Mouse (Mus musculus) adrenal gland, postnatal 10 days (tissue): ENCODE measurements around the gene Rab6a. TPM values are rescaled to one million over a fixed set of nuclear protein-coding genes. Genes with fewer than 3 reads are reported as not detected.

Source experiments
- DNase-seq: peaks from one replicate; pipeline ENCODE4 v3.0.0; 2021; ENCODE audit warnings: mixed read lengths
- total RNA-seq, 2 experiments: library from RNA; stranded (reverse); gene quantifications; 2 replicates each; pipeline ENCODE4 v1.2.3; 2021

Rab6a gene
- total RNA-seq, 2 experiments from 2014 or later = 65.0 to 67.0 TPM

DNA sequence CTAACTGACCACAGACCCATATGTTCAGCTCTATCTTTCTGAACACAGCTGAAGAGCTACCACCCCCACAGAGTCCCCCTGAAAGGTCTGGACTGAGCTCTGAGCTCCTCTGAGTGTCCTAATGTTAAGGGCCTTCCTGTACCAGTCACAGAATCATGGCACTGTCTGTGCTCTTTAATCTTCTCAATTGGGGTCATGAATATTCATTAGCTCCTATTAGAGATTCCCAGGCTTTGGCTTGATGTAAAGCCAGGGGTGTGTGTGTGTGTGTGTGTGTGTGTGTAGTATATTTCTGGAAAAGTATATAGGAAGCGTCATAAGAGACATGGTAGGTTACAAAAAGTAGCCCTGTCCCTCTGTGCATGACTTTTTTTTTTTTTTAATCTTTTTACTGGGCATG is 76.0 kb downstream of the Rab6a start:
- no peak for DNase-seq

DNA sequence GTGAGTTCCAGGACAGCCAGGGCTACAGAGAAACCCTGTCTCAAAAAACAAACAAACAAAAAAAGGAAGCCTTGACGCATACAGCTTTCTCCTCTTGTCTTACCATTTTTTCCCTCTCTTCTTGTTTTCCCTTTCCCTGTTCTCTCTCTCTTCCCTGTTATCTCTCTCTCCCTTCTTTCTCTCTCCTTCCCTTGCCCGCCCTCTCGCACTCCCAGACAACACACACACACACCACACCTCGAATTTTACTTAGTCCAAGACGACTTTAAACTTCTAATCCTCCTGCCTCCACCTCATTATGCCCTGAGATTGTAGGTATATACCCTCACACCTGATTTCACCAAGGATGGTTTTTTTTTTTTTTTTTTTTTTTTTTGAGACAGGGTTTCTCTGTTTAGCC is 76.9 kb downstream of the Rab6a start:
- no peak for DNase-seq

DNA sequence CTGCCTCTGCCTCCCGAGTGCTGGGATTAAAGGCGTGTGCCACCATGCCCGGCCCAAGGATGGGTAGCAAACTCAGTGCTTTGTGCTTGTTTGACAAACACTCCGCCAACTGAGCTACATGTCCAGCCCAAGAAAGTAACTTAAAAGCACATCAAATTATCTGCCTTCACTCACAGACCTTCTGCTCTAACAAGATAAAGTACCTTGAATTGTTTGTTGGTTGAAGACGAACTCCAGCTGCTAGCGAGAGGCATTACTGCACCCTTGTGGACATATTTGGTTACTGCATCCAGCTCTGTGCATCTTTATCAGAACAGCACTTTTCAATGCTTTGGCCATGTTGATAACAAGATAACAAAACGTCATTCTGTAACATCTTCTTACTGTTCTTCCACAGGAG is 77.3 kb downstream of the Rab6a start:
- peak; percentile 77 for DNase-seq

DNA sequence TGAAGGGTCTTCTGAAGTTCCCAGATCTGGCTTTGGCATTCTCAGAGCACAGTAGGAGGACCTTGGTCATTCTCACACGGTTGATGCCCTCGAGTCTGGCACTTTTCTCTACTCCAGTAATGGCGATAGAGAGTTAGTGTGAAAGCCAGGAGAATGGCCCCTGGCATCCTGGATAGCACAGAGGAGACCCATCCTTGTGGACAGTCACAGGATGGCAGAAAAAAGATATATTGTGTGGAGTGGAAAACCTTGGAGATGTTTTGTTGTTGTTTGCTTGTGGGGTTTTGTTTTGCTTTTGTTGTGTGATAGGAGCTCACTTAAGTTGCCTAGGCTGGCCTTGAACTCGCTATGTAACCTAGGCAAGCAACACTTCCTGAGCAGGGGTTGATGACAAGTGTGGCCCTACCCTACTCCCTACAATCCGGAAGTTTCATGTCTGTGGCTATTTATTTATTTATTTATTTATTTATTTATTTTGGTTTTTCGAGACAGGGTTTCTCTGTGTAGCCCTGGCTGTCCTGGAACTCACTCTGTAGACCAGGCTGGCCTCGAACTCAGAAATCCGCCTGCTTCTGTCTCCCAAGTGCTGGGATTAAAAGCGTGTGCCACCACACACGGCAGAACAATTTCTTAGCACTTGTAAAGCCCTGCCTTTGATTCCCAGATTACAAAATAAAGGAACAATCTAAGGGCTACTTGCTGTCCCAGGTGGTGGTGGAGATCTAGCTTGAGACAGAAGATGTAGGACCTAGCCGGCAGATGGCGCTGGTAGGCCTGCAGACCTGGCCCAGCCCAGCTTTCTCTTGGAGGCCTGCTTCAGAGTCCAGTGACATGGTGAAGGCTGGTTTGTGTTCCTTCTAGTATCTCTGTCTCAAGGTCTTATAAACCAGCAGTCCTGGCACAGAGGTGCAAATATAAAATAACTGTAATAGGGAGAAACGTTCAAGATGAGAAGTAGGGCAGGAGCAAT is 78.1 kb downstream of the Rab6a start:
- peak; percentile 86 for DNase-seq

DNA sequence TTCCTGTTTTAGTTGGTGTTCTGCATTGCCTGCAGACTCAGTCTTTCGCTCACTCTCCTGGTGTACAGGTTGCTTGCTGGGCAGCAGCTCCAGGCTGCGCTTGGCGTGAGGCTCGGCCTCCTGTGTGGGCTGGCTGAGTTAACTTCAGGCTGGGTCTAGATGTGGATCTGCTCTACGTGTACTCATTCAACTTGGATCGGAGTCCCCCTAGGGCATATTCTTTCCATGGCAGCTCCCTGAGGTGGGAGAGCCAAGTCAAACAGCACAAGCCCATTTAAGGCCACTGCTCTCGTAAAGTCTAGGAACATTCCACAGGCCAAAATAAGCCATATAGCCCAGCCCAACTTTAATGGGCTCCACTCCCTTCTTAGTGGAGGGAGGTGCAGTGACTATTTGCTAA is 81.3 kb downstream of the Rab6a start:
- no peak for DNase-seq

Other genes with a start within 250 kb of the Rab6a start
- gene C2cd3, start 235.2 kb upstream of the Rab6a start, total RNA-seq = 10 to 100 TPM; 15.9 to 19.7 TPM
- 10 to 100 TPM; 41.7 to 44.4 TPM for gene Ppme1, start 235.1 kb upstream of the Rab6a start, total RNA-seq
- 10 to 100 TPM; 34.9 to 45.2 TPM for gene Ucp3, start 134.4 kb upstream of the Rab6a start, total RNA-seq
- 100 to 1,000 TPM; 482 to 541 TPM for gene Ucp2, start 114.1 kb upstream of the Rab6a start, total RNA-seq
- gene Dnajb13, start 92.5 kb upstream of the Rab6a start, total RNA-seq = under 1 TPM in 1 of 2 experiments, not detected in 1; 0.30 TPM
- gene Coa4, start 70.3 kb upstream of the Rab6a start, total RNA-seq = 10 to 100 TPM; 10.7 to 11.6 TPM
- 10 to 100 TPM; 62.5 to 73.7 TPM for gene Mrpl48, start 891 bp downstream of the Rab6a start, total RNA-seq
- 1 to 10 TPM; 4.3 to 5.4 TPM for gene Plekhb1, start 55.0 kb downstream of the Rab6a start, total RNA-seq
- gene Fam168a, start 99.2 kb downstream of the Rab6a start, total RNA-seq = 10 to 100 TPM; 46.7 to 51.2 TPM